Mouse (Mus musculus) C2C12 (cell line): ENCODE data around the gene Tnni2. TPM values are rescaled to one million over a fixed set of nuclear protein-coding genes. Genes with fewer than 3 reads are reported as not detected.
A peak's percentile ranks its signal among the peaks of the same experiment; 100 is the strongest.

ENCODE experiments used
- H3K27me3 ChIP-seq: one replicate; pipeline ENCODE4 v1.6.1; 2011; ENCODE audit not compliant: control insufficient read depth, insufficient read depth, insufficient read length
- H3K36me3 ChIP-seq: one replicate; pipeline ENCODE4 v1.6.1; 2011; ENCODE audit not compliant: control insufficient read depth, insufficient read depth
- H3K4me3 ChIP-seq: one replicate; pipeline ENCODE4 v1.5.1; 2011; ENCODE audit warnings: mild to moderate bottlenecking, control low read depth; ENCODE audit not compliant: poor library complexity, insufficient read depth, severe bottlenecking
- H3K79me2 ChIP-seq: one replicate; pipeline ENCODE4 v1.6.1; 2011; ENCODE audit not compliant: control insufficient read depth, insufficient read depth
- H3K79me3 ChIP-seq: one replicate; pipeline ENCODE4 v1.6.1; 2011; ENCODE audit warnings: low read depth, control low read depth
- H3ac ChIP-seq: one replicate; pipeline ENCODE3; 2011; ENCODE audit warnings: low read depth; ENCODE audit not compliant: control insufficient read depth, insufficient read length
- CEBPB ChIP-seq: IDR thresholded peaks from one replicate; pipeline ENCODE4 v1.6.1; 2011; ENCODE audit warnings: low read depth, mild to moderate bottlenecking, control low read depth, moderate library complexity
- CTCF ChIP-seq: IDR thresholded peaks from one replicate; pipeline ENCODE4 v1.5.1; 2011; ENCODE audit not compliant: control insufficient read depth, insufficient read depth, insufficient read length
- FOSL1 ChIP-seq: IDR thresholded peaks from one replicate; pipeline ENCODE4 v1.8.0; 2011; ENCODE audit warnings: mild to moderate bottlenecking, low read length; ENCODE audit not compliant: poor library complexity, insufficient read depth, severe bottlenecking
- MAX ChIP-seq: IDR thresholded peaks from one replicate; pipeline ENCODE4 v1.6.1; 2011; ENCODE audit warnings: mild to moderate bottlenecking, control low read depth
- MYOD1 ChIP-seq: IDR thresholded peaks from one replicate; pipeline ENCODE4 v1.6.1; 2011; ENCODE audit warnings: low read depth; ENCODE audit not compliant: control insufficient read depth, insufficient read length
- MYOG ChIP-seq: IDR thresholded peaks from one replicate; pipeline ENCODE4 v1.6.1; 2011; ENCODE audit not compliant: control insufficient read depth, insufficient read length; ENCODE audit errors: extremely low read depth
- USF1 ChIP-seq: IDR thresholded peaks from one replicate; pipeline ENCODE4 v1.6.1; 2011; ENCODE audit warnings: low read depth, mild to moderate bottlenecking, control low read depth, moderate library complexity
- polyA plus RNA-seq: library from polyadenylated mRNA; unstranded; fragments of >200 nt; fragmentation: generic; extraction: Trizol; gene quantifications from one replicate; pipeline ENCODE4 v1.2.1, GENCODE M21; 2012; ENCODE audit warnings: missing spikeins

Tnni2 gene
- polyA plus RNA-seq, 1 experiment: 7.5 TPM

DNA sequence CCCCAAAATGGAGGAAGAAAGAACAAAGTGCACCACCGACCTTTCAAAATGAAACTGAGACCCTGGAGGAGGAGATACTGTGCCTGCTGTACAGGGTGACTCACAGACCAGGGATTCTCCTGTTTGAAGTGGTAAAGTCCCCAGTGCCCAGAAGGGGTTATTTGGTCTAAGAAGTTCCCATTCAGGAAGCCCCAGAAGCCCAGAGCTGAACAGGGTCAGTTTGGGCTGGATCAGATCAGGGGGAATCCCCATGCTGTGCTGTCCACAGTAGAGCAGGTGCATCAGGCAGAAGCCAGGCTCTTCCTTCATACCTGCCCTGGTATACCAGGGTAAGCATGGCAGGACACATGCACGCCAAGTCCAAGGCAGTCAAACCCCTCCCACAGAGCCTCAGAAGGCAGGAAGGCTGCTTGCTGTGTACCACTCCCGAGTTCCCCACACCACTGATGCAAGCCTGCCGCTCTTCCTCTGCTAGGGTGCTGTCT is 21.0 kb downstream of the Tnni2 start:
- no peaks in the 10 kb centered on the region for H3K36me3 ChIP-seq
- no peaks in the 10 kb centered on the region for H3K79me2 ChIP-seq
- H3ac ChIP-seq: no peak overlapping the region
- H3K79me3 ChIP-seq: no peaks in the 10 kb centered on the region
- no peak for TF ChIP-seq USF1
- TF ChIP-seq CTCF: no peak
- TF ChIP-seq CEBPB: no peak
- TF ChIP-seq MAX: no peak
- TF ChIP-seq MYOG: no peak
- no peak for TF ChIP-seq FOSL1
- no peak for TF ChIP-seq MYOD1
- H3K4me3 ChIP-seq: no peak overlapping the region
- no peaks in the 10 kb centered on the region for H3K27me3 ChIP-seq

DNA sequence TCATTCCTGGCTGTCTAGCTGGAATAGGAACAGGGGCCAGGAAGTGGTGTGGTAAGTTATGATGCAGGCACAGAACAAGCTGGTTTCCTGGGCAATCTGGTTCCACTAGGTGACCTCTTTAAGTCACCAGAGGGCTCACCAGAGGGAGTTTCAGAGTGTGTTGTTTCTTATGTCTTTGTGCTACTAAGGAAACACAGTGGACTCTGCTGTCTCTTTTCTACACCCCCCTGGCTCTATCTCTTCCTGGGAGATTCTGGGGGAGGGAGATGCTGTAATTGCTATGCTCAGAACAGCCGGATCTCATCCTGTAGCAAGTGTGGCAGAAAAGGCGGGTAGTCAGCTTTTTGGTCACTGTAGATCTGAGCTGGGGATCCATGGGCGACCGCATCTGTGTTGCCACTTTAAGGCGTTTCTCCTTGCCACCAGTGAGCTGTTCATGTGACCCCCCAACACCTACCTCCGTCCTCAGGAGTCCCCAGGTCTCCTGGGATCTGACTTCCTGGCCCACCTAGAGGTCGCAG is 28.6 kb downstream of the Tnni2 start:
- no peak overlapping the region for H3K4me3 ChIP-seq

DNA sequence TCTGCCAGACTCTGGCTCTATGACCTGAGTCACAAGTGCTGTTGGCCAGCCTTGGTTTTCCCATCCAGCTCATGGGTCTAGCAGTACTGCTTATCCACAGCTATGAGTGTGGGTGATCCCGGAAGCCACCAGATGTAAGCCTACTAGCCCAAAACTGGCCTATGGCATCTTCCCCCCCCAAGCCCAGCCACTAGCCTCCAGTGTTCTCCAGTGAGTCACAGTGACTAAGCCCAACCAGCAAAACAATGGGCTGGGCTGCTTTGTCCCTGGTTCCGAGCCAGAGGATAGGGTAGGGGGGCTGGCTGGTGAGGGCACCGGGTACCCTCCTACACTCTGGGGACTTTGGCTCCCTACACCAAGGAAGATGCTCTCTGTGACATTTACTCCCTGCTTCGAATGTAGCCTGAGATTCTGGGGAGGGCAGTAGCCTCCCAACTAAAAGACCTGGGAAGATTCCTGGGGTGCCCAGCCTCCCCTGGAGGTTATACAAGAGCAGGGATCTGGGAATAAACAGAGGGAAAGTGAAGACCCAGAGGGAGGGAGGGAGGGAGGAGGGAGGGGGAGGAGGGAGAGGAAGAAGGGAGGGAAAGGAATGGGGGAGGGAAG is 29.3 kb downstream of the Tnni2 start:
- peaks cover 19% of the 10 kb centered on the region for H3K79me3 ChIP-seq
- no peaks in the 10 kb centered on the region for H3K36me3 ChIP-seq
- TF ChIP-seq CEBPB (no peak), MAX (no peak), FOSL1 (peak; percentile 13)
- no peak overlapping the region for H3K4me3 ChIP-seq
- H3K79me2 ChIP-seq: peaks cover 45% of the 10 kb centered on the region
- no peak overlapping the region for H3ac ChIP-seq
- H3K27me3 ChIP-seq: no peaks in the 10 kb centered on the region

More for the DNA sequence above, 28.6 kb downstream of the Tnni2 start:
- Histone ChIP-seq H3K27me3 (no peaks in the 10 kb centered on the region), H3ac (peak overlapping the region; percentile 29), H3K79me3 (peaks cover 18% of the 10 kb centered on the region), H3K79me2 (peaks cover 38% of the 10 kb centered on the region), H3K36me3 (no peaks in the 10 kb centered on the region)
- TF ChIP-seq FOSL1: no peak
- no peak for TF ChIP-seq CTCF
- TF ChIP-seq MAX: no peak
- TF ChIP-seq MYOG: no peak
- TF ChIP-seq USF1: no peak

DNA sequence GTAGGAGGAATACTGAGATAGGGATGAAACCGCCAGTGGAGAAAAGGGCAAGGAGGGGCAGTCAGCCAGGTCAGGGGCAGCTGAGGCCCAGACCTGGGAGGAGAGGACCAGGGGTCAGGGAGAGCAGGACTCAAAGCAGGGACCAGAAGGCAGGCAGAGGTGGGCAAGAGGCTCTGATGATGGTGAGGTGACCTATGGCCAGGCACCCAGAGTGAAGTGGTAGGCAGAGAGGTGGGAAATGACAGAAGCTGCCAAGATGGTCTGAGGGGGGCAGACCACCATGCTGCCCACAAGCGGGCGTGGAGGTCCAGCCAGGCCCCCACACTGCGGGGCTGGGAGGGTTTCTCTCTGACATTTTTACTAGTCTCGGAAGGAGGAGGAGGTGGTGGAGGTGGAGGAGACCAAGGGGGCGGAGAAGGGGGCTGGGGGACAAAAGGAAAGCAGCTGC is 29.8 kb downstream of the Tnni2 start:
- Histone ChIP-seq H3K36me3 (no peaks in the 10 kb centered on the region), H3K27me3 (no peaks in the 10 kb centered on the region), H3K79me2 (peaks cover 50% of the 10 kb centered on the region), H3K79me3 (peaks cover 22% of the 10 kb centered on the region), H3K4me3 (peak overlapping the region; percentile 23), H3ac (peak overlapping the region; percentile 81)
- TF ChIP-seq CEBPB: no peak

DNA sequence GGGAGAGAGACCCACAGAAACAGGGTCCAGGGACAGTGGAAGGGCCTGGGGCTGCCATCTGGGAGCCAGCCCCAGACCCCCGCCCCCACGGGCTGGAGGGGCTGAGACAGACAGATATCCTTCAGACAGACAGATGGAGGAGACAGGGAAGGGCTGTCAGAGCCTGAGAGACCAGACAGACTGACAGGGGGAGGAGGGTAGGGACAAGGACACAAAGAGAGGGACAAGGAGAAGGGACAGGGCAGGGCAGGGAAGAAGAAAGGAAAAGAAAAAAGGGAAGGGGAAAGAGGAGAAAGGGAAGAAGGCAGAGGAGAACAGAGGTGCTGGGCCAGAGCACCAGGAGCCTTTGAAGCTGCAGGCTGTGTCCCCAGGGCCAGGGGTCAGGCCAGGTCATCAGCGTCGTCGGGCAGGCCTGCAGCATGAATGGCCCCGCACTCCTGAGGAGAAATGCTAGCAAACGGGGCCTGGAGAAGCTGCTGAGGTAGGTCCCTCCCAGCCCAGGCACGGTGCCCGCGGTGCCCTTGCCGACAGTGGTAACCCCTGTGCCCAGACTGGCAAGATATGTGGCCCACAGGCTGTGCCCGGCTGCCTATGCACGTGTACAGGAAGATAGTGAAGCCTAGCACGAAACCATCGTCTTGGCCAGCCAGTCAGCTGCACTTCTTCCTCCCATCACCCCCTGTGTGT is 30.4 kb downstream of the Tnni2 start:
- Histone ChIP-seq H3K36me3 (no peaks in the 10 kb centered on the region), H3ac (peak overlapping the region; percentile 81), H3K4me3 (peak overlapping the region; percentile 23), H3K79me3 (peaks cover 25% of the 10 kb centered on the region), H3K27me3 (no peaks in the 10 kb centered on the region), H3K79me2 (peaks cover 56% of the 10 kb centered on the region)
- no peak for TF ChIP-seq CTCF
- peak; percentile 40 for TF ChIP-seq MAX
- TF ChIP-seq MYOD1: no peak

GRCm38 (mm10) chr7:142472936-142473335 is 31.3 kb downstream of the Tnni2 start:
- Histone ChIP-seq H3ac (peak overlapping the region; percentile 5), H3K4me3 (peak overlapping the region; percentile 11), H3K36me3 (no peaks in the 10 kb centered on the region), H3K79me2 (peaks cover 64% of the 10 kb centered on the region), H3K27me3 (no peaks in the 10 kb centered on the region), H3K79me3 (peaks cover 27% of the 10 kb centered on the region)
- TF ChIP-seq CTCF: no peak
- TF ChIP-seq CEBPB: no peak
- no peak for TF ChIP-seq FOSL1
- no peak for TF ChIP-seq MYOD1
- TF ChIP-seq MAX: no peak
- no peak for TF ChIP-seq MYOG
- no peak for TF ChIP-seq USF1
